ENCODE assay signal across 18 mouse cellular contexts in the genomic region with DNA sequence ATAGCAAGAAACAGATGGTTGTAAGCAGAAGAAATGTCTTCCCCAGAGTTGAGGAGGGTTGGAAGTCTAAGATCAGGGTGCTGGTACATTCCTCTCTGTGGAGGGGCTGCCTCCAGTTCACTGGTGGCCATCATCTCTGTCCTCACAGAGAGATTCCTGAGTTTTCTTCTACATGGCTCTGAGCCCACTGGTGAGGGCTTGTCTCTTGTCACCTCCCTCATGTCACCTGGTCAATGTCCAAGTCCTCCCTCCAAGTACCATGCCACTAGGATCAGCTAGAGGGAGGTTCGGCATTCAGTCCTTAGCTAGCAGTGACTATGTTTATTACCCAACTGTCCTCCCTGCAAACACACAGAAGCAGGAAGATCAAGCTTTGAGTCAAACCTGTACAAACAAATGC.
DNase-seq lines count a peak whose midpoint lies in the region; ATAC-seq and TF ChIP-seq lines count a peak whose summit lies in the region.
"Had no signal": no experiment of that assay in that cellular context is flagged by ENCODE, and none has a peak within 500 bp of the region (broad histone marks: within the 10 kb centered on the region; RNA-seq: fewer than 3 reads in every experiment).

No protein-coding gene starts in this region.

- no peak overlapping the region for H3K27ac ChIP-seq in liver, adult 2 months (replicated peaks; ENCODE audit: insufficient read depth, low read depth, low read length)
- no peak overlapping the region for H3K27ac ChIP-seq in liver, postnatal 0 days (ENCODE audit: low read depth)
- H3K27ac ChIP-seq: heart, embryonic 13.5 days; hindbrain, embryonic 13.5 days; intestine, embryonic 15.5 days had no signal

- no peak for TF ChIP-seq CTCF in liver, adult 2 months (IDR thresholded peaks at IDR 0.05; ENCODE audit: low read depth, low read length)
- TF ChIP-seq CTCF in liver, postnatal 0 days (IDR thresholded peaks at IDR 0.05; ENCODE audit: low read depth): no peak
- no peak for TF ChIP-seq CTCF in lung, adult 2 months (IDR thresholded peaks at IDR 0.05; ENCODE audit: insufficient read depth, low read length)

- TF ChIP-seq POLR2A in liver, adult 2 months (IDR thresholded peaks at IDR 0.05; ENCODE audit: extremely low read depth, insufficient read depth, low read length): no peak
- TF ChIP-seq POLR2A in lung, adult 2 months (IDR thresholded peaks at IDR 0.05; ENCODE audit: borderline replicate concordance, extremely low read depth, low read depth, low read length): no peak

- no peak for ATAC-seq in liver, postnatal 0 days
- ATAC-seq: activated CD4-positive, CD25-positive, alpha-beta regulatory T cell, adult 4 months; forebrain, embryonic 16.5 days; intestine, embryonic 15.5 days; Patski had no signal

- H3K36me3 ChIP-seq in liver, adult 2 months (ENCODE audit: control insufficient read depth, insufficient read depth, low read length): no peaks in the 10 kb centered on the region
- no peaks in the 10 kb centered on the region for H3K36me3 ChIP-seq in liver, postnatal 0 days (replicated peaks; ENCODE audit: insufficient read depth, low read length)
- H3K36me3 ChIP-seq: heart, embryonic 13.5 days; hindbrain, embryonic 13.5 days; intestine, embryonic 15.5 days had no signal

- TF ChIP-seq EP300 in liver, postnatal 0 days (IDR thresholded peaks at IDR 0.05; ENCODE audit: low read depth): no peak

- no peak overlapping the region for H3K9ac ChIP-seq in liver, adult 2 months (ENCODE audit: low read depth, low read length)
- H3K9ac ChIP-seq in liver, postnatal 0 days (replicated peaks): no peak overlapping the region
- H3K9ac ChIP-seq: heart, embryonic 13.5 days; hindbrain, embryonic 13.5 days; intestine, embryonic 15.5 days had no signal

- WGBS in liver, adult 2 months: 14% methylated on average over 1 of the region's 1 CpGs
- WGBS in liver, postnatal 0 days (ENCODE audit: insufficient replicate concordance): 59% methylated on average over 1 of the region's 1 CpGs
- WGBS in lung, adult 2 months: 49% methylated on average over 1 of the region's 1 CpGs

- no peaks in the 10 kb centered on the region for H3K79me2 ChIP-seq in liver, adult 2 months (ENCODE audit: control insufficient read depth, insufficient read depth, low read length)

- no peaks in the 10 kb centered on the region for H3K9me3 ChIP-seq in liver, postnatal 0 days (ENCODE audit: low read length)
- H3K9me3 ChIP-seq: heart, embryonic 13.5 days; hindbrain, embryonic 13.5 days; intestine, embryonic 15.5 days had no signal

- no peak overlapping the region for H3K4me3 ChIP-seq in liver, adult 2 months (ENCODE audit: insufficient read depth, low read depth, low read length)
- H3K4me3 ChIP-seq in liver, postnatal 0 days (ENCODE audit: low read depth, low read length): no peak overlapping the region
- no peak overlapping the region for H3K4me3 ChIP-seq in lung, adult 2 months (replicated peaks; ENCODE audit: extremely low read depth, low read depth, low read length)
- H3K4me3 ChIP-seq: heart, embryonic 13.5 days; hindbrain, embryonic 13.5 days; intestine, embryonic 15.5 days had no signal

- H3K4me2 ChIP-seq in liver, postnatal 0 days (ENCODE audit: low read depth, low read length): no peak overlapping the region
- H3K4me2 ChIP-seq: heart, embryonic 13.5 days; hindbrain, embryonic 13.5 days; intestine, embryonic 15.5 days had no signal

- H3K4me1 ChIP-seq in liver, adult 2 months (ENCODE audit: control insufficient read depth, insufficient read depth, low read length): no peaks in the 10 kb centered on the region
- no peaks in the 10 kb centered on the region for H3K4me1 ChIP-seq in liver, postnatal 0 days (ENCODE audit: insufficient read depth)
- no peaks in the 10 kb centered on the region for H3K4me1 ChIP-seq in lung, adult 2 months (ENCODE audit: control insufficient read depth, insufficient read depth, low read length)
- H3K4me1 ChIP-seq: intestine, embryonic 15.5 days had no signal

- DNase-seq in cerebellum, postnatal 14 days: peak; percentile 61 to 62
- DNase-seq in cerebellum, adult 11 months: no peak
- DNase-seq in liver, adult 2 months (ENCODE audit: extremely low read depth, low read depth, low spot score): peak; percentile 5
- DNase-seq in liver, postnatal 0 days: no peak
- DNase-seq in lung, postnatal 25 days (ENCODE audit: low spot score): peak; percentile 14
- no peak for DNase-seq in lung, adult 2 months
- DNase-seq in kidney, postnatal 10 days: no peak
- DNase-seq: adrenal gland, postnatal 14 days; cerebellum, adult 9-10 months; gastrocnemius, postnatal 14 days; heart, postnatal 10 days had no signal

- H3K27me3 ChIP-seq in liver, adult 2 months (ENCODE audit: control insufficient read depth, insufficient read depth, low read length): no peaks in the 10 kb centered on the region
- no peaks in the 10 kb centered on the region for H3K27me3 ChIP-seq in liver, postnatal 0 days (ENCODE audit: insufficient read depth, low read length)
- H3K27me3 ChIP-seq: CH12.LX; hindbrain, embryonic 13.5 days; intestine, embryonic 15.5 days; Patski had no signal

Comparison
In these comparisons a context has a peak if more than half of its experiments do, and no peak if none do; other contexts are left out.
1. DNase-seq: peak in cerebellum, postnatal 14 days (2 of 2), liver, adult 2 months (single experiment) and lung, postnatal 25 days (single experiment); none in cerebellum, adult 11 months (single experiment), liver, postnatal 0 days (single experiment), lung, adult 2 months (single experiment) and kidney, postnatal 10 days (single experiment).